Mouse (Mus musculus) hindbrain, embryonic 12.5 days (tissue): Measurements from ENCODE around the gene Stx6. TPM values are rescaled to one million over a fixed set of nuclear protein-coding genes. Genes with fewer than 3 reads are reported as not detected.

ENCODE experiments used
- ATAC-seq: fragments of 200-750 bp; cut with Nextera tagmentation; 2 replicates; pipeline ENCODE4 v1.8.0; 2017; ENCODE audit warnings: moderate TSS enrichment; ENCODE audit not compliant: low FRiP score
- H3K27ac ChIP-seq: fragments of 300-500 bp; sonication (generic); 2 replicates; pipeline ENCODE4 v1.5.1; 2016; ENCODE audit warnings: mild to moderate bottlenecking
- H3K27me3 ChIP-seq: fragments of 300-500 bp; sonication (generic); 2 replicates; pipeline ENCODE4 v1.6.1; 2016; ENCODE audit warnings: mild to moderate bottlenecking
- H3K36me3 ChIP-seq: fragments of 300-500 bp; sonication (generic); 2 replicates; pipeline ENCODE4 v1.6.1; 2016; ENCODE audit warnings: mild to moderate bottlenecking
- H3K4me1 ChIP-seq: fragments of 300-500 bp; sonication (generic); 2 replicates; pipeline ENCODE4 v1.6.1; 2016
- H3K4me2 ChIP-seq: fragments of 300-500 bp; sonication (generic); replicated peaks from 2 replicates; pipeline ENCODE4 v1.6.1; 2016; ENCODE audit warnings: mild to moderate bottlenecking
- H3K4me3 ChIP-seq: fragments of 300-500 bp; sonication (generic); 2 replicates; pipeline ENCODE4 v1.5.1; 2016; ENCODE audit warnings: mild to moderate bottlenecking
- H3K9ac ChIP-seq: fragments of 300-500 bp; sonication (generic); 2 replicates; pipeline ENCODE4 v1.6.1; 2016; ENCODE audit warnings: mild to moderate bottlenecking, moderate library complexity
- H3K9me3 ChIP-seq: fragments of 300-500 bp; sonication (generic); replicated peaks from 2 replicates; pipeline ENCODE4 v1.6.1; 2016; ENCODE audit warnings: mild to moderate bottlenecking
- WGBS: fragments of 180-500 bp; shearing (Covaris S2); methylation state at CpG from one replicate; pipeline ENCODE4 v1.1.7; 2016; 5-methylcytosine and 5-hydroxymethylcytosine counted together
- polyA plus RNA-seq: library from polyadenylated mRNA; unstranded; fragments of >200 nt; fragmentation: Nextera tagmentation; extraction: Ambion mirVana; gene quantifications from 2 replicates; pipeline ENCODE4 v1.2.1, GENCODE M21; 2016

The Stx6 gene
- polyA plus RNA-seq, 1 experiment from 2014 or later = 119 TPM

DNA sequence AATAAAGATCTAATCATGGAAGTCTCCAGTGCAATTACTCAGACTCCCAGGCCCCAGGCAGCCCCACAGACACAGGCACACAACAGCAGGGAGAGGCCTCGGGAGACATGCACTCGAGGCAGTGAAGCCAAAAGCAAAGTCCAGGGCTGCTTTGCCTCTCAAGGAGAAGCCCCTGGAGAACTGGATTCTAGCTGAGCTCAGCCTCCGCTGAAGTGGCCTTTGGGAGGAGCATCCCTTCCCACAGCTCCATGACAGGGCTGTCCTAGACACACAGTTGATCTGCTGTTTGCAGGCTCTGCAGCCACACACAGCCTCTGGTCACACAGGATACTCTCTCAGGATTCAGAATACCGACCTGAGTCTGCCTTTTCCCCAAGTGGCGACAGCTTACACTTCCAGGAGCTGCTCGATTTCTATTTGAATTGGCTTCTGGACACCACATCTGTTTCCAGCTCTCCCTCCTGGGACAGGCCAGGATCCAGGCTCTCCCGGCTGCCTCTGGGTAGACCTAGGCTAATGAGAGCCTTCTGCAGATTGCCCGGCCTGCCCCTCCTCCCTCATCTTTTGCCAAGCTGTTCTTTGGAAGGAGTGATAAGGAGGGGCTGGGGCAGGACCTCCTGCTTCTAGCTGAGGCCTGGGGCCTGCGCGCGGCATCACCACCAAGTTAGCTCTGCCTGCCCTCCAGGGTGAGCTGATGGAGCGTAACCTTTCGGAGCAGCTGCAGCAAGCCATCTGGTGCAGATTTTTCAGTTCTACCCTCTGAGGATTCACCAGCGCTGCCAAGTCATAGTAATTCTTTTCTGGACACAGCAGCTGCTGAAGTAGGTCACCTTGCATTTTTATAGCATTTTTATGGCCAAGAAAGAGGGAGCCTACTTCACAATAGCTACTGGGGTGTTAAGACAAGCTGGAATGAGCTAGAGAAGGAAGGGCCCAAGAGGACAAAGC lies 71.2 kb downstream of the Stx6 start:
- WGBS = 10% methylated on average over 14 of the region's 14 CpGs
- H3K9ac ChIP-seq = peak overlapping the region; percentile 9; the same call in 1 of the 2 replicates
- H3K27ac ChIP-seq = peak overlapping the region; percentile 91
- H3K4me2 ChIP-seq = no peak overlapping the region
- peaks cover 4% of the 10 kb centered on the region; the same call in 1 of the 2 replicates for H3K27me3 ChIP-seq
- H3K9me3 ChIP-seq = no peaks in the 10 kb centered on the region
- ATAC-seq = peak; percentile 75
- no peak overlapping the region for H3K4me3 ChIP-seq
- peaks cover 73% of the 10 kb centered on the region for H3K4me1 ChIP-seq
- H3K36me3 ChIP-seq = 0 out of 2 replicates have a peak, but pooled peaks cover 5% of the 10 kb centered on the region

DNA sequence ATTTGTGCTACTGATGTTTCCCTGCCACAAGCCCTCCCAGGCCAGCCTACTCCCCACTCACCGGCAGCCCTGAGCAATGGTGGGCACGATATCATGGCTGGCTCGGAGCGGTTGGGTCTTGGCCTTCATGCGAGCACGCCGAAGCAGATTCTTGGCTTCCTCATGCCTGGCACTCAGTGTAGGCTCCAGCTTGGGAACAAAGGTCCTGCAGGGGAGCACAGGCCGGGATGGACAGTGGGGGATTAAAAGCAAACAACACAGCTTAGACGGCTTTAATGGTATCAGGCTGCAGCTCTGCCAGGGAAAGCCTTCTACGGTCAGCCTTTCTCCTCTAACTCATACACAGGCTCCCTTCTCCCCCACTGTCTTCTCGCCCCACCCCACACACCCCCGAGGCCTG lies 73.9 kb downstream of the Stx6 start:
- Histone ChIP-seq H3K27ac (peak overlapping the region; percentile 89), H3K4me3 (no peak overlapping the region), H3K4me1 (peaks cover 92% of the 10 kb centered on the region), H3K9me3 (no peaks in the 10 kb centered on the region), H3K36me3 (no peaks in the 10 kb centered on the region), H3K27me3 (no peaks in the 10 kb centered on the region), H3K4me2 (no peak overlapping the region), H3K9ac (0 out of 2 replicates have a peak overlapping the region, but pooled peaks have one; percentile 23)
- ATAC-seq = no peak
- 73% methylated on average over 12 of the region's 12 CpGs for WGBS

DNA sequence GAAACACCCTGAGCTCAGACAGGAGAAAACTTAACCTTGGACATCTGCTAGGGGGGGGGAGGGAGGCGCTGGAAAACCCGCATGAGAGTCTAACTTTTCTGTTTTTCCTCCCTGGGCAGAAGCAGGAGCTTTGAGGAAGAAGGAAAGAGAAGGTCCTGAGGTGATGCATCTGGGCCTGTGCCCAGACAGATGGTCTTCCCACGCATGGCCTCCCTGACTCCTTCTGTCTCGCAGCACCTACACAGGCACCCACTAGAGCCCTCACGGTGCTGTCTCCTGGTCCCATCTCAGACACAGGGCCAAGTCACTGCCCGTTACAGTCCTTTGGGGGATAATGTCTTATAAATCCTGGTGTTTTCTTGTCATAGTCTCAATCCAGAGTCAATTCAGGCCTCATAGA lies 74.3 kb downstream of the Stx6 start:
- Histone ChIP-seq H3K9ac (0 out of 2 replicates have a peak overlapping the region, but pooled peaks have one; percentile 23), H3K36me3 (no peaks in the 10 kb centered on the region)

DNA sequence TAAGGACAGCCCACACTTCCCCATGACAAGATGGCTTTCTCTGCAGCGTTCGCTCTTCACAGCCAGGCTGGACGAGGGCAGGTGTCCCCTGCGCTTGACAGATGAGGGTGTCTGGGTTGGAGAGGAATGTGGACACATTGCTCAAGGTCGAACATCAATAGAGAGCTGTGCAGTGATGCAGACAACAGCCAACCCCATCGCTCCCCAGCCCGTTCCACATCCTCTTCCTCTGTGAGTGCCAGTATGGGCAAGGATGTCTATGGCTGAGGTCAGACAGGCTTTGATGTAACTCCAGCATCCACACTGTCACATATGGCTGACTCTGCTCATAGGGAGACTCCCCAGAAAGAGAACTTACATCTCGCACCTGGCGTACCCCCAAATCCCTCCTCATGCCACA lies 74.9 kb downstream of the Stx6 start:
- no peak overlapping the region for H3K4me3 ChIP-seq
- H3K36me3 ChIP-seq = no peaks in the 10 kb centered on the region
- no peaks in the 10 kb centered on the region; the same call in 1 of the 2 replicates for H3K27me3 ChIP-seq
- peaks cover 85% of the 10 kb centered on the region for H3K4me1 ChIP-seq
- no peak for ATAC-seq
- 70% methylated on average over 9 of the region's 9 CpGs for WGBS
- peak overlapping the region; percentile 89 for H3K27ac ChIP-seq
- no peak overlapping the region for H3K4me2 ChIP-seq
- no peaks in the 10 kb centered on the region for H3K9me3 ChIP-seq
- H3K9ac ChIP-seq = no peak overlapping the region

More for the DNA sequence above, 74.3 kb downstream of the Stx6 start:
- WGBS = 72% methylated on average over 6 of the region's 6 CpGs
- peaks cover 91% of the 10 kb centered on the region for H3K4me1 ChIP-seq
- no peak for ATAC-seq
- H3K9me3 ChIP-seq = no peaks in the 10 kb centered on the region
- H3K4me3 ChIP-seq = no peak overlapping the region
- H3K4me2 ChIP-seq = no peak overlapping the region
- peak overlapping the region; percentile 89 for H3K27ac ChIP-seq
- no peaks in the 10 kb centered on the region; the same call in 1 of the 2 replicates for H3K27me3 ChIP-seq

DNA sequence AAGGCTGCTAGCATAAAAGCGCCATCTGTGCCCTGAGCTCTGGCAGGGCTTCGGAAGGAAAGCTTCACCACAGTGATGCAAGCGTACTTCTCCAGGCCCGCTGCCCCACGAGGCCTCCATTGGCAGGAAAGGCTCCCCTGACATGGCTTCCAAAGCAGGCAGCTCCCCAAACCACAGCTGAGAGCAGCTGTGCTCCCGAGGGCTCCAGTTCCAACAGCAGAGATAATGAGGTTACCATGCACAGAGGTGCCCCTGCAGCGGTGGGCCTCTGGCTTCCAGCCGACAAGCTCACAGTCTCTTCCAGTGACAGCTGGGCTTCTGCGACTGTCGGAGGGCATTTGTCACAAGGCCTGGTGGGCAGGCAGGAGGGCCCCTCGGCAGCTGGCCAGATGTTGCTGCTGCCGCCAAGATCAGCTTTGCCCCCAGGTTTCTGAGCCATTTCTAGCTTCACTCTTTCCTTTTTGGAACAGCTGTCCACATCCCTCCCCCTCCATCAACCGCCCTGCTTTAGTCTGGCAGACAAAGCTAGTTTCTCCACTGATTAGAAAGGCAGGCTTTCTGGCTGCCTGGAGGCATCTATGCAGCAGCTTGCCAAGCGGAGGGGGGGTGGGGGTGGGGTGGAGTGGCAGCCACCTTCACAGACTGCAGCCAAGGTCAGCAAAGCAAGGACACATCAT lies 75.6 kb downstream of the Stx6 start:
- H3K4me3 ChIP-seq = no peak overlapping the region
- no peak overlapping the region for H3K4me2 ChIP-seq
- ATAC-seq = peak; percentile 23
- peaks cover 81% of the 10 kb centered on the region for H3K4me1 ChIP-seq
- peak overlapping the region; percentile 89 for H3K27ac ChIP-seq
- no peaks in the 10 kb centered on the region for H3K36me3 ChIP-seq
- no peaks in the 10 kb centered on the region for H3K9me3 ChIP-seq
- no peaks in the 10 kb centered on the region; the same call in 1 of the 2 replicates for H3K27me3 ChIP-seq
- WGBS = 18% methylated on average over 14 of the region's 14 CpGs
- 0 out of 2 replicates have a peak overlapping the region, but pooled peaks have one; percentile 15 for H3K9ac ChIP-seq

DNA sequence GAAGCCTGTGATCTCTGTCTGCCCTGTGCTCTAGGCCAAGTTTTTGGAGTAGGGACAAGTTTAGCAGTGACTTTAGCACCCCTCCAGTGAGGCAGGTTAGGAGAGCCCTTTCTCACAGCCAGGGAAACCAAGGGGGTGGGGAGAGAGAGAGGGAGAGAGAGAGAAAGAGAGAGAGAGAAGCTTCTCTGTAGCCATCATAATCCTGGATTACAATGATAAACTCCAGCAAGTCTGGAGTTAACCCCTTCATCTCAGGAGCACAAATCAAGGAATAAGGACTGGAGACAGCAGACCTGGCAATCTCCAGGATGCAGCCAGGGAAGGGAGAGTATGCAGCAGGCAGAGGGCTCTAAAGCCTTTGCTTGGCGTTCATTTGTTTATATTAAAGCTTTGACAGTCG lies 77.1 kb downstream of the Stx6 start:
- 54% methylated on average over 2 of the region's 2 CpGs for WGBS
- H3K27ac ChIP-seq = no peak overlapping the region; the same call in 1 of the 2 replicates
- peaks cover 70% of the 10 kb centered on the region for H3K4me1 ChIP-seq

DNA sequence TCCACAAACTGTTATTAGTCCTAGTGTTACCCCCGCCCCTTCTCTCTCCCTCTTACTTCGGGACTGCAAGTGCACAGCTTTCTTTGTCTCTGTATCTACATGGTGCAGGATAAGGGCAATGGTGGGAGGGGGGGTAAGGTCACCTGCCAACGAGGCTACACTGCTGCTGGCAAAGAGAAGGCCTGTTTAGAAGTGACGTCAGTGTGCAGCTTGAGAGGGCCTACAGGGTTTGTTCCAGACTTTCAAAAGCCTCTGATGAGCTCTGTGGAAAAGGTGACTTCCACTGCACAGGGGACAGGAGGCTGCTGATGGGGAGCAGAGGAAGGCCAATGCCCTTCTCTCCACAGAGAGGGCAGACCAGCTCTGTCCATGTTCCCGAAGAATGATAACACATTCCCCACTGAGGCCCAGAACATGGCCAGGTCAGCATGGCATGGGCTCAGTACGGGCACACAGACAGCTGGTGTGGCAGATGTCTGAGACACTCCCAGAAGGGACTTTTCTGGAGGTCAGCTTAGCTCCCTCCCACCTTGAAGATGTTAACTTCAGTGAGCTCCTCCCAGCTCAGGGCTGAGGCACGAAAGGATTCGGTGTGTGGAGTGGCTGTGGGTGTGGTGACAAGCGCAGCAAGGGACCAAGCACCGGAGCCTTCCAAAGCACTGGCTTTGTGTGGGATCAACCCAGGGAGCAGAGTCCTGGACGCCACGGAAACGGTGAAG lies 78.0 kb downstream of the Stx6 start:
- H3K27me3 ChIP-seq = no peaks in the 10 kb centered on the region; the same call in 1 of the 2 replicates
- H3K9ac ChIP-seq = no peak overlapping the region
- H3K4me1 ChIP-seq = peaks cover 64% of the 10 kb centered on the region
- no peak overlapping the region for H3K27ac ChIP-seq
- no peaks in the 10 kb centered on the region for H3K36me3 ChIP-seq
- no peak for ATAC-seq
- WGBS = 53% methylated on average over 13 of the region's 13 CpGs
- H3K9me3 ChIP-seq = no peaks in the 10 kb centered on the region
- no peak overlapping the region for H3K4me2 ChIP-seq
- H3K4me3 ChIP-seq = no peak overlapping the region

More for the DNA sequence above, 77.1 kb downstream of the Stx6 start:
- Histone ChIP-seq H3K27me3 (no peaks in the 10 kb centered on the region; the same call in 1 of the 2 replicates), H3K9ac (no peak overlapping the region), H3K36me3 (no peaks in the 10 kb centered on the region), H3K9me3 (no peaks in the 10 kb centered on the region), H3K4me3 (no peak overlapping the region), H3K4me2 (no peak overlapping the region)
- ATAC-seq = no peak

DNA sequence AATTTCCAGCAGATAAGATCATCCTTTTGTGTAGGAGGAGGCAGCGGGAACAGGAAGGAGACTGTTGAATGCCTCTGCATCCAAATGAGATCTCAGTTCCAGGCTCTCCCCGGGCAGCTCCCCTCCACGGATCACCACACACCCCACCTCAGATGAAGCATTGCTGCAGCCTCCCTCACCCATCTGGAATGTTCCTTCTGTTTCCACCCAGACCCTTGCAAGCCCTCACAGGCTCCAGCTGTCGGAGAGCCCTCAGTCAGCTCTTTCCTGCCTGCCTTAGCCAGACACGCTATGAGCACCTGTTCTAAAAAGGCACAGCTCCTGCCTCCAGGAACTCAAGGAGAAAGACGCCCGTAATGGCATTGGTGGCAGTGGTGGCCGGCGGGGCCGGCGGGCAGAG lies 78.9 kb downstream of the Stx6 start:
- no peaks in the 10 kb centered on the region for H3K9me3 ChIP-seq
- no peaks in the 10 kb centered on the region for H3K36me3 ChIP-seq
- no peak overlapping the region for H3K27ac ChIP-seq
- peaks cover 54% of the 10 kb centered on the region for H3K4me1 ChIP-seq
- H3K4me3 ChIP-seq = no peak overlapping the region
- no peak for ATAC-seq
- 71% methylated on average over 11 of the region's 11 CpGs for WGBS
- no peak overlapping the region for H3K4me2 ChIP-seq
- H3K27me3 ChIP-seq = no peaks in the 10 kb centered on the region; the same call in 1 of the 2 replicates
- no peak overlapping the region for H3K9ac ChIP-seq

DNA sequence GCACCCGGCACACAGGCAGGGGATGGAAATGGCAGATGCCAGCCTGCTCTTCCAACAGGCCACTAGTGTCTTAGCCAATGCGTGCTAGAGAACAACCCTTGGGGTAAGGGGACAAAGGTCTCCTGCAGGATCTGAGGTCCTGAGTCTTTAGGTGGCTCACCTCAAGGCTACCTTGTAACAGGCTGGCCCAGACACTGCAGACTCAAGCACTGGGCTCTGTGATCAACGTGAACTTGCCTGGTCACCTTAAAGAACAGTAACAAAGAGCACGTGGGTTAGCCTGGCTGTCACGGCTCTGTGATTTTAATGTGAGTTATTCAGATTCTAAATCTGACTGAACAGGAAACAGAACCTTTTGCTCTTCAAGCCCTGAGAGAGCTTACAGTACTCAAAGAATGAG lies 79.6 kb downstream of the Stx6 start:
- Histone ChIP-seq H3K9ac (no peak overlapping the region), H3K9me3 (no peaks in the 10 kb centered on the region), H3K27me3 (peaks cover 2% of the 10 kb centered on the region; the same call in 1 of the 2 replicates), H3K27ac (no peak overlapping the region), H3K4me1 (peaks cover 47% of the 10 kb centered on the region), H3K4me3 (no peak overlapping the region), H3K4me2 (no peak overlapping the region), H3K36me3 (no peaks in the 10 kb centered on the region)
- 86% methylated on average over 5 of the region's 5 CpGs for WGBS
- ATAC-seq = no peak

DNA sequence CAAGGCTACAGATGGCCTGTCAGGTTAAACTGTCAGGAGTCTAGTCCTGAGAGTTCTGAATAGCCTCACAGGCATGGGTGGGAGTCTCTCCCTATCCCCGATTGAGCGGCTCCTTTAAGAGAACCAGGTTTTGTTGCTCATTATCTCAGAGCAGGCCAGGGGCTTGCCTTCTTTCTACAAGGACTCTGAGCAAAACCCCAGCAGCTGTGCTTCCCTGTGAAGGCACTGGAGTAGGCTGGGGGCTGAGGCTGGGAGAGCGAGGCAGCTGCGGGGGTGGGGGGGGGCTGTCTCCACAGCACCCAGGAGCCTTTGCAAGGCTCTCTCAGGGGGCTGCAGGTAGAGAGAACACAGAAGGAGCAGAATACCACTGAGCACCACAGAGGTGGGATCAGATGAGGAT lies 80.7 kb downstream of the Stx6 start:
- H3K36me3 ChIP-seq = no peaks in the 10 kb centered on the region
- no peak overlapping the region for H3K4me2 ChIP-seq
- peaks cover 6% of the 10 kb centered on the region; the same call in 1 of the 2 replicates for H3K27me3 ChIP-seq
- no peaks in the 10 kb centered on the region for H3K9me3 ChIP-seq
- H3K4me3 ChIP-seq = no peak overlapping the region
- H3K4me1 ChIP-seq = peaks cover 40% of the 10 kb centered on the region
- ATAC-seq = no peak
- 62% methylated on average over 4 of the region's 4 CpGs for WGBS
- H3K9ac ChIP-seq = 0 out of 2 replicates have a peak overlapping the region, but pooled peaks have one; percentile 18
- H3K27ac ChIP-seq = no peak overlapping the region

DNA sequence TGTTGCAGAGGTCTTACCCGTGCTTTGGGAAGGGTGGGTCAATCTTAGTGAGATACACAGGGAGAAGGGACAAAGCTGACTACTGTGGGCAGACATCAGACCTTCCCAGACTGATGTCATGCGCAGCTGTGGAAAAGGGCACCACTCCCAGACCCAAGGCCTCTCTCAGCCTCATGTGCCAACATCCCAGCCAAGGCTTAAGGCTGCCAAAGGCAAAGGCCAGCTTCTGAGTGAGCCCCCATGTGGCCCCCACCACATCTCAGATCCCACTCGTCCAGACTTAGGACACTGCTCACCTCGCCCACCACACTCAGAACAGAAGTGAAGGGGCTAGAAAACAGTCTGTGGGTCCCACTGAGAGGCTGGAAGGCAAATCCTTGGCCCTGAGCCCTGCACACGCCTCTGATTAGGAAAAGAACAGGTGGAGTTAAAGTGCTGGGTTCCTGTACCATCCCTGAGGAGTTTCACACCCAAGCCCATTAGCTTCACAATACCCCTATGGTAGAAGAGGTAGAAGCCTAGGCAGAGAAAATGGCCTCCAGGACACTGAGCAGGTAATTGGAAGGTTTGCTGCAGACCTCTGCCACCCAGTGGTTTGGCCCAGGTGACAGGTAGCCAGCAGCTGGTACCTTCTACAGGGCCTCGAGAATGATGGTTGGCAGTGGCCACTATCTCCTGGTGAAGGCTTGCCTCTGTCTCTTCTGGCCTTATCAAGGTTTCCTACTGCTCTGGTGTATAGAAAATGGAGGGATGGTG lies 81.6 kb downstream of the Stx6 start:
- no peak overlapping the region for H3K4me3 ChIP-seq
- H3K4me2 ChIP-seq = no peak overlapping the region
- H3K27ac ChIP-seq = no peak overlapping the region
- WGBS = 81% methylated on average over 6 of the region's 6 CpGs
- peaks cover 38% of the 10 kb centered on the region for H3K4me1 ChIP-seq
- no peaks in the 10 kb centered on the region for H3K36me3 ChIP-seq
- no peaks in the 10 kb centered on the region for H3K9me3 ChIP-seq
- peaks cover 16% of the 10 kb centered on the region for H3K27me3 ChIP-seq
- H3K9ac ChIP-seq = no peak overlapping the region
- no peak for ATAC-seq
